Mouse (Mus musculus) hindbrain, postnatal 0 days (tissue): ENCODE measurements around the gene Clic1. TPM values are rescaled to one million over a fixed set of nuclear protein-coding genes. Genes with fewer than 3 reads are reported as not detected.

ENCODE experiments used
- ATAC-seq: fragments of 200-750 bp; cut with Nextera tagmentation; 2 replicates; pipeline ENCODE4 v1.8.0; 2017; ENCODE audit warnings: mild to moderate bottlenecking, moderate TSS enrichment, moderate library complexity
- DNase-seq: peaks from one replicate; pipeline ENCODE4 v3.0.0-alpha.2; 2015; ENCODE audit warnings: low spot score
- H3K27ac ChIP-seq: fragments of 300-500 bp; sonication (generic); 2 replicates; pipeline ENCODE4 v1.5.1; 2014; ENCODE audit warnings: mild to moderate bottlenecking
- H3K27me3 ChIP-seq: fragments of 300-500 bp; sonication (generic); 2 replicates; pipeline ENCODE4 v1.6.1; 2014; ENCODE audit warnings: low read length, mixed read lengths; ENCODE audit not compliant: insufficient read depth
- H3K36me3 ChIP-seq: fragments of 300-500 bp; sonication (generic); 2 replicates; pipeline ENCODE4 v1.6.1; 2014; ENCODE audit warnings: low read length, mixed read lengths; ENCODE audit not compliant: insufficient read depth
- H3K4me1 ChIP-seq: fragments of 300-500 bp; sonication (generic); 2 replicates; pipeline ENCODE4 v1.6.1; 2014; ENCODE audit warnings: antibody characterized with exemption, low read length, mixed read lengths; ENCODE audit not compliant: insufficient read depth
- H3K4me2 ChIP-seq: fragments of 300-500 bp; sonication (generic); 2 replicates; pipeline ENCODE4 v1.6.1; 2014; ENCODE audit warnings: low read depth, mild to moderate bottlenecking, low read length, moderate library complexity, mixed read lengths
- H3K4me3 ChIP-seq: fragments of 300-500 bp; sonication (generic); 2 replicates; pipeline ENCODE4 v1.5.1; 2014; ENCODE audit warnings: low read length
- H3K9ac ChIP-seq: fragments of 300-500 bp; sonication (generic); replicated peaks from 2 replicates; pipeline ENCODE4 v1.6.1; 2014; ENCODE audit warnings: mild to moderate bottlenecking, low read length, moderate library complexity, mixed read lengths
- H3K9me3 ChIP-seq: fragments of 300-500 bp; sonication (generic); 2 replicates; pipeline ENCODE4 v1.6.1; 2016; ENCODE audit warnings: low read length, mixed read lengths
- CTCF ChIP-seq: IDR thresholded peaks from 2 replicates; pipeline ENCODE4 v1.5.1; 2016; ENCODE audit warnings: antibody characterized with exemption, control low read depth, low read depth
- WGBS: fragments of 180-500 bp; shearing (Covaris S2); extraction: QIAGEN DNeasy Blood & Tissue Kit; methylation state at CpG from one replicate; pipeline ENCODE4 v1.1.7; 2014; 5-methylcytosine and 5-hydroxymethylcytosine counted together
- polyA plus RNA-seq: library from polyadenylated mRNA; unstranded; fragments of >200 nt; fragmentation: Nextera tagmentation; extraction: Ambion mirVana; gene quantifications from 2 replicates; pipeline ENCODE4 v1.2.1, GENCODE M21; 2015
- total RNA-seq: library from RNA; depleted of rRNA; stranded (reverse); fragments of >200 nt; gene quantifications from 2 replicates; pipeline ENCODE4 v1.2.3, GENCODE M21; 2014

Clic1 gene
- total and polyA plus RNA-seq, 2 experiments from 2014 or later: 59.5 to 81.9 TPM

GRCm38 (mm10) chr17:35024691-35025488, 24.9 kb upstream of the Clic1 start:
- DNase-seq (no peak), ATAC-seq (no peak)
- no peak overlapping the region for H3K9ac ChIP-seq
- H3K4me1 ChIP-seq: peaks cover 6% of the 10 kb centered on the region
- H3K4me3 ChIP-seq: no peak overlapping the region
- H3K27me3 ChIP-seq: no peaks in the 10 kb centered on the region
- no peaks in the 10 kb centered on the region for H3K36me3 ChIP-seq
- 59% methylated on average over 8 of the region's 10 CpGs for whole genome bisulfite sequencing
- H3K9me3 ChIP-seq: no peaks in the 10 kb centered on the region
- no peak for TF ChIP-seq CTCF
- no peak overlapping the region for H3K27ac ChIP-seq
- no peak overlapping the region for H3K4me2 ChIP-seq

- no peaks in the 10 kb centered on the region for H3K27me3 ChIP-seq
- H3K4me3 ChIP-seq: no peak overlapping the region
- peak; percentile 20; the same call in 1 of the 2 replicates for TF ChIP-seq CTCF
- WGBS: 79% methylated on average over 5 of the region's 5 CpGs
- ATAC-seq (no peak), DNase-seq (no peak)
- H3K36me3 ChIP-seq: no peaks in the 10 kb centered on the region
- peaks cover 6% of the 10 kb centered on the region for H3K4me1 ChIP-seq
- no peak overlapping the region for H3K27ac ChIP-seq
- no peak overlapping the region for H3K9ac ChIP-seq
- no peaks in the 10 kb centered on the region for H3K9me3 ChIP-seq
- H3K4me2 ChIP-seq: 0 out of 2 replicates have a peak overlapping the region, but pooled peaks have one; percentile 1
Measured at GRCm38 (mm10) chr17:35026206-35026605, 23.6 kb upstream of the Clic1 start.

- no peak for TF ChIP-seq CTCF
- H3K9me3 ChIP-seq: no peaks in the 10 kb centered on the region
- no peaks in the 10 kb centered on the region for H3K27me3 ChIP-seq
- no peak within 1 kb of the TSS for H3K4me3 ChIP-seq
- DNase-seq: peak; percentile 83
- WGBS: 26% methylated on average over 13 of the region's 13 CpGs
- H3K9ac ChIP-seq: no peak within 1 kb of the TSS
- H3K27ac ChIP-seq: peak within 1 kb of the TSS; percentile 57
- no peaks in the 10 kb centered on the region for H3K36me3 ChIP-seq
- H3K4me1 ChIP-seq: no peaks in the 10 kb centered on the region; the same call in 1 of the 2 replicates
- H3K4me2 ChIP-seq: no peak within 1 kb of the TSS
- ATAC-seq: peak; percentile 80
Measured at GRCm38 (mm10) chr17:35027277-35028068, 22.3 kb upstream of the Clic1 start, which contains the start of gene Sapcd1. TSS of gene Sapcd1 (minus strand) at chr17:35028016.

GRCm38 (mm10) chr17:35028315-35028714, 21.5 kb upstream of the Clic1 start:
- no peak overlapping the region for H3K9ac ChIP-seq
- WGBS: 78% methylated on average over 2 of the region's 2 CpGs
- no peak for TF ChIP-seq CTCF
- H3K4me1 ChIP-seq: no peaks in the 10 kb centered on the region; the same call in 1 of the 2 replicates
- DNase-seq (peak; percentile 24), ATAC-seq (no peak)
- no peak overlapping the region for H3K4me3 ChIP-seq
- no peaks in the 10 kb centered on the region for H3K9me3 ChIP-seq
- no peak overlapping the region for H3K4me2 ChIP-seq
- H3K36me3 ChIP-seq: no peaks in the 10 kb centered on the region
- H3K27me3 ChIP-seq: no peaks in the 10 kb centered on the region
- peak overlapping the region; percentile 0; the same call in 1 of the 2 replicates for H3K27ac ChIP-seq

GRCm38 (mm10) chr17:35029691-35030532, 19.9 kb upstream of the Clic1 start:
- Histone ChIP-seq H3K4me2 (peak overlapping the region; percentile 39), H3K9me3 (no peaks in the 10 kb centered on the region), H3K27me3 (no peaks in the 10 kb centered on the region), H3K4me3 (no peak overlapping the region), H3K27ac (no peak overlapping the region), H3K4me1 (no peaks in the 10 kb centered on the region; the same call in 1 of the 2 replicates), H3K36me3 (no peaks in the 10 kb centered on the region), H3K9ac (no peak overlapping the region)
- TF ChIP-seq CTCF: peak; percentile 70
- peak; percentile 45; the same call in 1 of the 2 replicates for ATAC-seq
- DNase-seq: peak; percentile 67
- 26% methylated on average over 19 of the region's 19 CpGs for WGBS

GRCm38 (mm10) chr17:35031272-35031671, 18.5 kb upstream of the Clic1 start:
- Histone ChIP-seq H3K36me3 (no peaks in the 10 kb centered on the region), H3K4me2 (no peak overlapping the region), H3K4me3 (no peak overlapping the region), H3K9ac (no peak overlapping the region), H3K27ac (no peak overlapping the region), H3K9me3 (no peaks in the 10 kb centered on the region), H3K27me3 (no peaks in the 10 kb centered on the region), H3K4me1 (no peaks in the 10 kb centered on the region; the same call in 1 of the 2 replicates)
- DNase-seq (no peak), ATAC-seq (no peak)
- TF ChIP-seq CTCF: no peak
- 82% methylated on average over 11 of the region's 11 CpGs for WGBS
